In genomic region chr15:7925382-7925781, GRCm38 (mm10) we compare ENCODE assay signal across 11 mouse cellular contexts.
A peak's percentile ranks its signal among the peaks of the same experiment; 100 is the strongest.
DNase-seq lines count a peak whose midpoint lies in the region.
"Had no signal": no experiment of that assay in that cellular context is flagged by ENCODE, and none has a peak within 500 bp of the region (broad histone marks: within the 10 kb centered on the region; RNA-seq: fewer than 3 reads in every experiment).

No protein-coding gene starts in this region.

- peak; percentile 16 to 34 for DNase-seq in cerebellum, postnatal 10 days
- DNase-seq in cerebellum, postnatal 4 days (ENCODE audit: low spot score in 2 of 2) = no peak
- DNase-seq in retina, postnatal 1 day = peak; percentile 9
- DNase-seq in retina, embryonic 14.5 days (ENCODE audit: low spot score) = no peak
- peak; percentile 56 for DNase-seq in lung, postnatal 36 days
- peak; percentile 64 for DNase-seq in thymus, postnatal 4 days
- no peak for DNase-seq in urinary bladder, postnatal 14 days (ENCODE audit: low spot score)
- DNase-seq in adrenal gland, adult 8-10 months = no peak
- DNase-seq: adrenal gland, postnatal 36 days; gastrocnemius, postnatal 14 days; layer of hippocampus, postnatal 36 days had no signal

Comparison
In these comparisons a context has a peak if more than half of its experiments do, and no peak if none do; other contexts are left out.
1. DNase-seq: peak in cerebellum, postnatal 10 days (2 of 2), retina, postnatal 1 day (single experiment), lung, postnatal 36 days (single experiment) and thymus, postnatal 4 days (single experiment); none in cerebellum, postnatal 4 days (0 of 2), retina, embryonic 14.5 days (single experiment), urinary bladder, postnatal 14 days (single experiment) and adrenal gland, adult 8-10 months (single experiment).